Mouse (Mus musculus): ENCODE measurements around the gene Zfp583. TPM values are rescaled to one million over a fixed set of nuclear protein-coding genes. Genes with fewer than 3 reads are reported as not detected.
"Not testable (repeated sequence)": the region's sequence is repeated elsewhere in the genome, so short reads cannot be mapped to it uniquely, and the experiment has no call there.

Gene Zfp583
- polyA plus RNA-seq, 1 experiment from 2014 or later, result 4.4 TPM

GRCm38 (mm10) chr7:6358937-6359590 lies 28.0 kb upstream of the Zfp583 start:
- no peaks in the 10 kb centered on the region for H3K36me3 ChIP-seq
- H3K27ac ChIP-seq, result no peak overlapping the region
- H3K9me3 ChIP-seq (replicated peaks), result no peaks in the 10 kb centered on the region
- H3K9ac ChIP-seq, result no peak overlapping the region
- whole genome bisulfite sequencing, result 46% methylated on average over 10 of the region's 10 CpGs
- no peak for ATAC-seq (replicated peaks; ENCODE audit: insufficient number of reproducible peaks, insufficient read depth, low FRiP score, low read depth)
- no peaks in the 10 kb centered on the region for H3K27me3 ChIP-seq
- no peak overlapping the region for H3K4me2 ChIP-seq
- H3K4me3 ChIP-seq, result no peak overlapping the region
- peaks cover 9% of the 10 kb centered on the region for H3K4me1 ChIP-seq (replicated peaks)

GRCm38 (mm10) chr7:6358121-6358520 lies 27.0 kb upstream of the Zfp583 start:
- Histone ChIP-seq H3K9ac (no peak overlapping the region), H3K4me3 (no peak overlapping the region), H3K9me3 (replicated peaks) (no peaks in the 10 kb centered on the region), H3K27me3 (no peaks in the 10 kb centered on the region), H3K4me1 (replicated peaks) (peaks cover 3% of the 10 kb centered on the region), H3K27ac (no peak overlapping the region), H3K4me2 (no peak overlapping the region), H3K36me3 (no peaks in the 10 kb centered on the region)
- no peak for ATAC-seq (replicated peaks; ENCODE audit: insufficient number of reproducible peaks, insufficient read depth, low FRiP score, low read depth)
- WGBS, result 61% methylated on average over 2 of the region's 2 CpGs

- Histone ChIP-seq H3K36me3 (no peaks in the 10 kb centered on the region), H3K27me3 (no peaks in the 10 kb centered on the region), H3K9ac (peak overlapping the region; percentile 56; the same call in 1 of the 2 replicates), H3K9me3 (replicated peaks) (no peaks in the 10 kb centered on the region), H3K4me2 (peak overlapping the region; percentile 65), H3K4me3 (peak overlapping the region; percentile 82), H3K27ac (no peak overlapping the region), H3K4me1 (replicated peaks) (no peaks in the 10 kb centered on the region)
- ATAC-seq (replicated peaks; ENCODE audit: insufficient number of reproducible peaks, insufficient read depth, low FRiP score, low read depth), result no peak
- 32% methylated on average over 10 of the region's 10 CpGs for WGBS
These were observed 13.0 kb upstream of the Zfp583 start for GRCm38 (mm10) chr7:6344124-6344523.

- H3K27me3 ChIP-seq, result no peaks in the 10 kb centered on the region
- ATAC-seq (replicated peaks; ENCODE audit: insufficient number of reproducible peaks, insufficient read depth, low FRiP score, low read depth), result peak; percentile 84; the same call in 1 of the 2 replicates
- peak within 1 kb of the TSS; percentile 56 for H3K9ac ChIP-seq
- H3K4me3 ChIP-seq, result peak within 1 kb of the TSS; percentile 82
- H3K36me3 ChIP-seq, result no peaks in the 10 kb centered on the region
- peak within 1 kb of the TSS; percentile 65 for H3K4me2 ChIP-seq
- no peaks in the 10 kb centered on the region for H3K9me3 ChIP-seq (replicated peaks)
- H3K27ac ChIP-seq, result no peak within 1 kb of the TSS
- WGBS, result under 1% methylated on average over 26 of the region's 26 CpGs
- H3K4me1 ChIP-seq (replicated peaks), result no peaks in the 10 kb centered on the region
These were observed 12.5 kb upstream of the Zfp583 start, which contains the start of gene Gm3854 for GRCm38 (mm10) chr7:6343501-6344071. Gene Gm3854 (plus strand): TSS chr7:6343759.

GRCm38 (mm10) chr7:6339865-6340264 lies 8.8 kb upstream of the Zfp583 start:
- ATAC-seq (replicated peaks; ENCODE audit: insufficient number of reproducible peaks, insufficient read depth, low FRiP score, low read depth), result no peak
- Histone ChIP-seq H3K4me3 (no peak overlapping the region), H3K9ac (no peak overlapping the region), H3K4me1 (replicated peaks) (no peaks in the 10 kb centered on the region), H3K9me3 (replicated peaks) (no peaks in the 10 kb centered on the region), H3K27me3 (no peaks in the 10 kb centered on the region), H3K27ac (no peak overlapping the region), H3K36me3 (no peaks in the 10 kb centered on the region), H3K4me2 (no peak overlapping the region)
- 73% methylated on average over 5 of the region's 5 CpGs for WGBS

- peaks cover 8% of the 10 kb centered on the region; the same call in 1 of the 2 replicates for H3K36me3 ChIP-seq
- no peaks in the 10 kb centered on the region for H3K9me3 ChIP-seq (replicated peaks)
- H3K27me3 ChIP-seq, result no peaks in the 10 kb centered on the region
- ATAC-seq (replicated peaks; ENCODE audit: insufficient number of reproducible peaks, insufficient read depth, low FRiP score, low read depth), result peak; percentile 73
- WGBS, result 16% methylated on average over 23 of the region's 23 CpGs
- peaks cover 11% of the 10 kb centered on the region for H3K4me1 ChIP-seq (replicated peaks)
- peak overlapping the region; percentile 74 for H3K9ac ChIP-seq
- H3K4me2 ChIP-seq, result peak overlapping the region; percentile 69
- peak overlapping the region; percentile 65 for H3K4me3 ChIP-seq
- H3K27ac ChIP-seq, result peak overlapping the region; percentile 79
These were observed 440 bp downstream of the Zfp583 start for GRCm38 (mm10) chr7:6330458-6331232.

GRCm38 (mm10) chr7:6300796-6301195 lies 30.3 kb downstream of the Zfp583 start:
- H3K9ac ChIP-seq; H3K27me3 ChIP-seq; H3K27ac ChIP-seq; H3K4me1 ChIP-seq (replicated peaks); H3K4me2 ChIP-seq; H3K9me3 ChIP-seq (replicated peaks); ATAC-seq (replicated peaks; ENCODE audit: insufficient number of reproducible peaks, insufficient read depth, low FRiP score, low read depth); H3K4me3 ChIP-seq: not testable (repeated sequence)
- peaks cover 14% of the 10 kb centered on the region for H3K36me3 ChIP-seq
- 72% methylated on average over 11 of the region's 11 CpGs for WGBS

- not testable (repeated sequence) for H3K27ac ChIP-seq; H3K36me3 ChIP-seq; H3K9ac ChIP-seq; H3K4me1 ChIP-seq (replicated peaks); ATAC-seq (replicated peaks; ENCODE audit: insufficient number of reproducible peaks, insufficient read depth, low FRiP score, low read depth); H3K4me3 ChIP-seq; H3K4me2 ChIP-seq; H3K9me3 ChIP-seq (replicated peaks); H3K27me3 ChIP-seq
- 81% methylated on average over 6 of the region's 6 CpGs for WGBS
These were observed 40.0 kb downstream of the Zfp583 start for GRCm38 (mm10) chr7:6291121-6291520.

- peak overlapping the region; percentile 56 for H3K9ac ChIP-seq
- H3K4me3 ChIP-seq, result peak overlapping the region; percentile 54
- 0 out of 2 replicates have a peak, but pooled peaks have one; percentile 9 for ATAC-seq (replicated peaks; ENCODE audit: insufficient number of reproducible peaks, insufficient read depth, low FRiP score, low read depth)
- peak overlapping the region; percentile 78 for H3K4me2 ChIP-seq
- H3K36me3 ChIP-seq, result no peaks in the 10 kb centered on the region; the same call in 1 of the 2 replicates
- WGBS, result 24% methylated on average over 15 of the region's 15 CpGs
- H3K9me3 ChIP-seq (replicated peaks), result no peaks in the 10 kb centered on the region
- peaks cover 15% of the 10 kb centered on the region for H3K4me1 ChIP-seq (replicated peaks)
- H3K27ac ChIP-seq, result peak overlapping the region; percentile 87
- H3K27me3 ChIP-seq, result no peaks in the 10 kb centered on the region
These were observed 44.1 kb downstream of the Zfp583 start for GRCm38 (mm10) chr7:6286921-6287531.

- 3% methylated on average over 50 of the region's 50 CpGs for WGBS
- Histone ChIP-seq H3K4me1 (replicated peaks) (peaks cover 15% of the 10 kb centered on the region), H3K4me2 (peak within 1 kb of the TSS; percentile 78), H3K27ac (peak within 1 kb of the TSS; percentile 87), H3K36me3 (no peaks in the 10 kb centered on the region; the same call in 1 of the 2 replicates), H3K9ac (peak within 1 kb of the TSS; percentile 56), H3K27me3 (no peaks in the 10 kb centered on the region), H3K9me3 (replicated peaks) (no peaks in the 10 kb centered on the region), H3K4me3 (peak within 1 kb of the TSS; percentile 54)
- peak; percentile 90 for ATAC-seq (replicated peaks; ENCODE audit: insufficient number of reproducible peaks, insufficient read depth, low FRiP score, low read depth)
These were observed 45.0 kb downstream of the Zfp583 start, which contains the start of gene Zfp667 for GRCm38 (mm10) chr7:6285842-6286705. Gene Zfp667 (plus strand): TSS chr7:6286579.
